Mouse (Mus musculus) hindbrain, embryonic 15.5 days (tissue): ENCODE results near the gene Tspan9. TPM values are rescaled to one million over a fixed set of nuclear protein-coding genes. Genes with fewer than 3 reads are reported as not detected.

Experiments
- ATAC-seq: fragments of 200-750 bp; cut with Nextera tagmentation; 2 replicates; pipeline ENCODE4 v1.8.0; 2017; ENCODE audit warnings: low read depth, moderate number of reproducible peaks, moderate TSS enrichment; ENCODE audit not compliant: low FRiP score
- H3K27ac ChIP-seq: fragments of 300-500 bp; sonication (generic); replicated peaks from 2 replicates; pipeline ENCODE4 v1.5.1; 2015; ENCODE audit warnings: mild to moderate bottlenecking, inconsistent platforms
- H3K27me3 ChIP-seq: fragments of 300-500 bp; sonication (generic); 2 replicates; pipeline ENCODE4 v1.6.1; 2015; ENCODE audit warnings: control low read depth, inconsistent platforms
- H3K36me3 ChIP-seq: fragments of 300-500 bp; sonication (generic); 2 replicates; pipeline ENCODE4 v1.6.1; 2015; ENCODE audit warnings: control low read depth, inconsistent platforms
- H3K4me1 ChIP-seq: fragments of 300-500 bp; sonication (generic); replicated peaks from 2 replicates; pipeline ENCODE4 v1.6.1; 2015; ENCODE audit warnings: control low read depth, inconsistent platforms
- H3K4me2 ChIP-seq: fragments of 300-500 bp; sonication (generic); 2 replicates; pipeline ENCODE4 v1.6.1; 2015; ENCODE audit warnings: moderate library complexity, mild to moderate bottlenecking, inconsistent platforms
- H3K4me3 ChIP-seq: fragments of 300-500 bp; sonication (generic); 2 replicates; pipeline ENCODE4 v1.5.1; 2015; ENCODE audit warnings: mild to moderate bottlenecking, inconsistent platforms
- H3K9ac ChIP-seq: fragments of 300-500 bp; sonication (generic); 2 replicates; pipeline ENCODE4 v1.6.1; 2015; ENCODE audit warnings: inconsistent platforms
- H3K9me3 ChIP-seq: fragments of 300-500 bp; sonication (generic); 2 replicates; pipeline ENCODE4 v1.6.1; 2016; ENCODE audit warnings: control low read depth, inconsistent platforms
- WGBS: fragments of 180-500 bp; shearing (Covaris S2); methylation state at CpG from one replicate; pipeline ENCODE4 v1.1.7; 2015; 5-methylcytosine and 5-hydroxymethylcytosine counted together
- polyA plus RNA-seq: library from polyadenylated mRNA; unstranded; fragments of >200 nt; fragmentation: Nextera tagmentation; extraction: Ambion mirVana; gene quantifications from 2 replicates; pipeline ENCODE4 v1.2.1, GENCODE M21; 2015

The Tspan9 gene
- polyA plus RNA-seq, 1 experiment from 2014 or later = 54.4 TPM

DNA sequence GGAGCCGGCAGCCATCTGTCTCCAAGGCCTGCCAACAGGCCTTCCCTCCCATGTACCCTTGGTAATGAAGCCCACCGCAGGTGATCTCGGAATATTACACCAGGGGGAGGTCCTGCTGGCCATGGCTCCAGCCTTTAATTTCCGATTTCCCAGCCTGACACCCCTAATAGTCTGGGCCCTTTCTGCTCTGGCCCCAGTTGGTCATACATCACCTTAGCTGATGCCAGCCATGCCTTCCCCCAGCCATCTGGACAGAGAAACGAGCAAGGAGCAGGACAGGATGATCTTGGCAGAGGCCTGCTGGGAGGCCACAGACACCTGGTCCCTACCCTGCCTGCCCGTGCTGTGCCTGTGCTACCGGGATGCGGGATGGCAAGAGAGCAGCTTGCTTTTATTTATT lies 62.1 kb downstream of the Tspan9 start:
- no peak overlapping the region for H3K9ac ChIP-seq
- no peaks in the 10 kb centered on the region for H3K27me3 ChIP-seq
- H3K9me3 ChIP-seq = no peaks in the 10 kb centered on the region
- 64% methylated on average over 8 of the region's 8 CpGs for WGBS
- H3K36me3 ChIP-seq = no peaks in the 10 kb centered on the region
- no peak overlapping the region for H3K4me3 ChIP-seq
- H3K4me2 ChIP-seq = no peak overlapping the region
- ATAC-seq = 0 out of 2 replicates have a peak, but pooled peaks have one; percentile 27
- H3K4me1 ChIP-seq = peaks cover 22% of the 10 kb centered on the region
- H3K27ac ChIP-seq = no peak overlapping the region

DNA sequence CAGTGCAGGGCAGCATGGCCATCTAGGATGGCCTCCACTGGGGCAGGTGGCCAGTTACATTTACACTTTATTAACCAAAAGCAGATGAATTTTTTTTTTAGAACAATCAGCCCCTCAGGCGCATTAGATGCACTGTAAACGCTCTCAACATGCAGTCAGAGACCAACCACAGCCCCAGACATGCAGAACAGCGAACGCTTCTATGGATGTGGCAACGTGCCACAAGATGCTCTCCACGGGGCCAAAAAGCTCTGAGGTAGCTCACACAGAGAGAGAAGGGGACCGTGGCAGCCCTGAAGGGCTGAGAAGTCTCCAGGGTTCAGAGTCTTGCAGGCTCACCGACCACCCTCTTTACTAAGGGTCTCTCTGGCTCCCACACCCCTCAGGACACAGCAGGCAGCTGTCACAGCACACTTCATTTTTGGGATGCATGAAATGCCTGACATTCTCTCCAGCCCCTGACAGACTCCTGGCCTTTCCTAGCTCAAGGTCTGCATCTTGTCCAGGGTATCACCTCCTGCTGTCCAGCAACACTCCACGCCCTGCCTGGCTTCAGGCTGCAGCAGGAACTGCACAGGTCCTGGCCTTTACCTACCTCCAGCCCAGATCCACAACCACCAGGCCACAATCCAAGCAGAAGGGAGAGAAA lies 63.7 kb downstream of the Tspan9 start:
- Histone ChIP-seq H3K4me2 (no peak overlapping the region), H3K4me1 (peaks cover 13% of the 10 kb centered on the region; the same call in 1 of the 2 replicates), H3K9me3 (no peaks in the 10 kb centered on the region), H3K4me3 (no peak overlapping the region), H3K9ac (no peak overlapping the region), H3K27ac (no peak overlapping the region), H3K36me3 (no peaks in the 10 kb centered on the region), H3K27me3 (no peaks in the 10 kb centered on the region)
- ATAC-seq = no peak
- 55% methylated on average over 9 of the region's 9 CpGs for WGBS

- Histone ChIP-seq H3K27ac (no peak overlapping the region), H3K9ac (no peak overlapping the region), H3K36me3 (no peaks in the 10 kb centered on the region), H3K4me1 (peaks cover 13% of the 10 kb centered on the region; the same call in 1 of the 2 replicates), H3K9me3 (no peaks in the 10 kb centered on the region), H3K4me2 (no peak overlapping the region), H3K4me3 (no peak overlapping the region), H3K27me3 (no peaks in the 10 kb centered on the region)
- ATAC-seq = no peak
- 57% methylated on average over 4 of the region's 4 CpGs for WGBS
These were observed 64.9 kb downstream of the Tspan9 start for GRCm38 (mm10) chr6:128078508-128078907.

GRCm38 (mm10) chr6:128076104-128077020 lies 67.0 kb downstream of the Tspan9 start:
- H3K9me3 ChIP-seq = no peaks in the 10 kb centered on the region
- H3K4me2 ChIP-seq = no peak overlapping the region
- no peak for ATAC-seq
- WGBS = 83% methylated on average over 21 of the region's 21 CpGs
- H3K9ac ChIP-seq = no peak overlapping the region
- H3K4me1 ChIP-seq = peaks cover 15% of the 10 kb centered on the region; the same call in 1 of the 2 replicates
- no peak overlapping the region for H3K4me3 ChIP-seq
- no peaks in the 10 kb centered on the region for H3K27me3 ChIP-seq
- H3K36me3 ChIP-seq = no peaks in the 10 kb centered on the region
- H3K27ac ChIP-seq = no peak overlapping the region

GRCm38 (mm10) chr6:128075453-128076003 lies 67.9 kb downstream of the Tspan9 start:
- Histone ChIP-seq H3K4me3 (no peak overlapping the region), H3K27me3 (no peaks in the 10 kb centered on the region), H3K4me2 (no peak overlapping the region), H3K9me3 (no peaks in the 10 kb centered on the region), H3K4me1 (peaks cover 19% of the 10 kb centered on the region), H3K9ac (no peak overlapping the region), H3K27ac (no peak overlapping the region), H3K36me3 (no peaks in the 10 kb centered on the region)
- whole genome bisulfite sequencing = 71% methylated on average over 5 of the region's 5 CpGs
- no peak for ATAC-seq

DNA sequence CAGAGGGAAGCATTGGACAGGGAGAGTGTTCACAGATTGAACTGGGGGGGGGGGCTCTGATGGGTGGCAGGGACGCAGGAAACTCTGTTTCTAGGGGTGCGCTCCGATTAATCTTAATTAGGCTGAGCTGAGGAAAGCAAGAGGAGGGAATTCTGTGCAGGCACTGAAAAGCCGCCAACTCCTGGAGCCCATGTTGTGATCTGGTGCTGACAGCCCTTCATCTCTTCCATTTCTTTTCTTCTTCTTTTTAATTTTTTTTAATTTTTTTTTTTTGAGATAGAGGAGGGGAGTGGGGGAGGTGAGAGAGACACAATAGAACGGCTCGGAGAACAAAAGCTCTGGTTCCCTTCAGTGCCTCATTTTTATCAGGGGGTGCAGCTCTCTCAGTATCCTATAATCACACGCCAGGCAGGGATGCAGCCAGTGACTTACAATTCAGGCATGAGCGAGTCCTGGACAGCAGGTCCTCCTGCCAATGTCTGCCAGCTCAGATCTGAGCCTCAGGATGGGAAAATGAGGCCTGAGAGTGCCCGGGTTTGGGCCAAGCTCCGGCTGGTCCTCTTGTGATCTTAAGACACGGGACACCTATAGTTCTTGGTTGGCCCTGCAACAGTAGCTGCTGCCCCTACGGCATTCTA lies 72.4 kb downstream of the Tspan9 start:
- no peaks in the 10 kb centered on the region for H3K36me3 ChIP-seq
- H3K9ac ChIP-seq = no peak overlapping the region
- WGBS = 58% methylated on average over 12 of the region's 12 CpGs
- no peak overlapping the region for H3K4me2 ChIP-seq
- H3K9me3 ChIP-seq = no peaks in the 10 kb centered on the region
- peak overlapping the region; percentile 54; the same call in 1 of the 2 replicates for H3K27ac ChIP-seq
- H3K4me1 ChIP-seq = peaks cover 20% of the 10 kb centered on the region
- no peak for ATAC-seq
- no peak overlapping the region for H3K4me3 ChIP-seq
- H3K27me3 ChIP-seq = no peaks in the 10 kb centered on the region

GRCm38 (mm10) chr6:128070072-128070872 lies 73.1 kb downstream of the Tspan9 start:
- Histone ChIP-seq H3K9me3 (no peaks in the 10 kb centered on the region), H3K27me3 (no peaks in the 10 kb centered on the region), H3K27ac (peak overlapping the region; percentile 54), H3K4me3 (no peak overlapping the region), H3K4me2 (no peak overlapping the region), H3K4me1 (peaks cover 27% of the 10 kb centered on the region), H3K36me3 (no peaks in the 10 kb centered on the region), H3K9ac (no peak overlapping the region; the same call in 1 of the 2 replicates)
- 68% methylated on average over 19 of the region's 19 CpGs for WGBS
- 0 out of 2 replicates have a peak, but pooled peaks have one; percentile 43 for ATAC-seq

DNA sequence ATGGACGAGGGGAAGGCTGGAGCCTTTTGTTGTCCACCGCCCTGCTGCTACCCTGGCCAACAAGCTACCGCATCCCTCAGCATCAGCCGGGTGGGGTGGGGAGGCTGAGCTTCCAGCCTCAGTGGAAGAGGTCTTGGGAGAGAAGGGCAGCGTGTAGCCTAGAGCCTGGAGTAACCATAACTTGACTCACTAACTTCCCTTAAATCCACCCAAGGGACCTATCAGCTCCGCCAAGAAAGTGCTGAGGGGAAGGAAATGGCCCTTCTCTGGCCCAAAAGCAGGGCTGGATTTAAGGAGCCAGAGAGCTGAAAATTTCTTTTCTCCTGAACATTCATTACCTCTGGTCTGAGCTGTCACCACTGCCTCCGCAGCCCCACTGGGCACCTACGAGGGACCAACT lies 75.2 kb downstream of the Tspan9 start:
- ATAC-seq = no peak
- H3K4me3 ChIP-seq = no peak overlapping the region
- WGBS = 88% methylated on average over 8 of the region's 8 CpGs
- no peaks in the 10 kb centered on the region for H3K27me3 ChIP-seq
- H3K36me3 ChIP-seq = no peaks in the 10 kb centered on the region
- H3K9me3 ChIP-seq = no peaks in the 10 kb centered on the region
- no peak overlapping the region for H3K4me2 ChIP-seq
- no peak overlapping the region for H3K9ac ChIP-seq
- H3K4me1 ChIP-seq = peaks cover 29% of the 10 kb centered on the region
- H3K27ac ChIP-seq = no peak overlapping the region

DNA sequence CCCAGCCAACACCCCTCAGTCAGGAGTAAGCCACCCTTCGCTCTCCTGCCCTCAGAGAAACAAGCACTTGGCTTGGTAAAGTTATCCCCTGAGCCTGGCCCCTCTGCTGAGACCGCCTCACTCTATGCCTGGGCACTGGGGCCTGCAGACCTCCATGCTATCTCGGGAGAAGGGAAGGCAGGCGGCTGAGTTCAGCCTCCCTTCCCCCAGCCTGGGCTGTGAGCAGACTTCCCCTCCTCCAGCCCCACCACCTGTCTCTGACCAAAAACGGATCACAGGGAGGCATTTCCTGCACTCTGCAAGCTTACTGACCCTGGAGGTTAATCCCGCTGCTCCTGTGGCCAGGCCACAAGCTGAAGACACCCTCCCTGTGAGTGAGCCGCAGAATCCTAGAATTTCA lies 77.4 kb downstream of the Tspan9 start:
- no peaks in the 10 kb centered on the region for H3K27me3 ChIP-seq
- H3K36me3 ChIP-seq = no peaks in the 10 kb centered on the region
- no peak overlapping the region for H3K9ac ChIP-seq
- peaks cover 24% of the 10 kb centered on the region for H3K4me1 ChIP-seq
- H3K4me2 ChIP-seq = no peak overlapping the region
- H3K27ac ChIP-seq = no peak overlapping the region
- no peaks in the 10 kb centered on the region for H3K9me3 ChIP-seq
- H3K4me3 ChIP-seq = no peak overlapping the region
- ATAC-seq = no peak
- WGBS = 35% methylated on average over 7 of the region's 7 CpGs

DNA sequence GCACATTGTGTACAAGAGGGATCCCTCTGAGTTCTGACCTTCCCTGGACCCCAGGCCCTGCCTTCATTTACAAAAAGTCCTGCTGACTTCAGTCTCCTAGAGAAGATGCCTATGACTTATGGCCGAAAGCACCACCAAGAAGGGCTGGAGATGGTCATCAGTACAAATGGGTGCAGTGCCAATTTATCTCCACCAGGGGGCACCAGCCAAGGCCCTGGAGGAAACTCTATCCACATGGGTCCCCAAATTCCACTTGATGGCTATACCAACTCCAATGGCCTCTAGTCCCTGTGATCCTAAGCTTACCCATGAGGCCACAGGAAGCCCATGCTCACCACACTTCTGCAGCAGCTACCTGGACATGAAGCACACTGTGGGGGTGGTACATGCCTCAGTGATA lies 79.9 kb downstream of the Tspan9 start:
- 85% methylated on average over 1 of the region's 1 CpGs for WGBS
- ATAC-seq = no peak
- no peak overlapping the region for H3K9ac ChIP-seq
- H3K36me3 ChIP-seq = no peaks in the 10 kb centered on the region
- H3K4me1 ChIP-seq = peaks cover 18% of the 10 kb centered on the region
- H3K27ac ChIP-seq = no peak overlapping the region
- no peak overlapping the region for H3K4me2 ChIP-seq
- no peaks in the 10 kb centered on the region for H3K27me3 ChIP-seq
- no peaks in the 10 kb centered on the region for H3K9me3 ChIP-seq
- H3K4me3 ChIP-seq = no peak overlapping the region

- Histone ChIP-seq H3K36me3 (no peaks in the 10 kb centered on the region), H3K4me3 (no peak overlapping the region), H3K27me3 (no peaks in the 10 kb centered on the region), H3K9ac (no peak overlapping the region), H3K27ac (no peak overlapping the region), H3K4me2 (no peak overlapping the region), H3K9me3 (no peaks in the 10 kb centered on the region), H3K4me1 (peaks cover 25% of the 10 kb centered on the region)
- no peak for ATAC-seq
- 87% methylated on average over 6 of the region's 6 CpGs for WGBS
These were observed 80.6 kb downstream of the Tspan9 start for GRCm38 (mm10) chr6:128062784-128063183.
